Mouse (Mus musculus): Measurements from ENCODE around the gene Adgre1. TPM values are rescaled to one million over a fixed set of nuclear protein-coding genes. Genes with fewer than 3 reads are reported as not detected.
A peak's percentile ranks its signal among the peaks of the same experiment; 100 is the strongest.
"Not testable (repeated sequence)": the region's sequence is repeated elsewhere in the genome, so short reads cannot be mapped to it uniquely, and the experiment has no call there.

The Adgre1 gene
- polyA plus RNA-seq, 1 experiment: not detected

DNA sequence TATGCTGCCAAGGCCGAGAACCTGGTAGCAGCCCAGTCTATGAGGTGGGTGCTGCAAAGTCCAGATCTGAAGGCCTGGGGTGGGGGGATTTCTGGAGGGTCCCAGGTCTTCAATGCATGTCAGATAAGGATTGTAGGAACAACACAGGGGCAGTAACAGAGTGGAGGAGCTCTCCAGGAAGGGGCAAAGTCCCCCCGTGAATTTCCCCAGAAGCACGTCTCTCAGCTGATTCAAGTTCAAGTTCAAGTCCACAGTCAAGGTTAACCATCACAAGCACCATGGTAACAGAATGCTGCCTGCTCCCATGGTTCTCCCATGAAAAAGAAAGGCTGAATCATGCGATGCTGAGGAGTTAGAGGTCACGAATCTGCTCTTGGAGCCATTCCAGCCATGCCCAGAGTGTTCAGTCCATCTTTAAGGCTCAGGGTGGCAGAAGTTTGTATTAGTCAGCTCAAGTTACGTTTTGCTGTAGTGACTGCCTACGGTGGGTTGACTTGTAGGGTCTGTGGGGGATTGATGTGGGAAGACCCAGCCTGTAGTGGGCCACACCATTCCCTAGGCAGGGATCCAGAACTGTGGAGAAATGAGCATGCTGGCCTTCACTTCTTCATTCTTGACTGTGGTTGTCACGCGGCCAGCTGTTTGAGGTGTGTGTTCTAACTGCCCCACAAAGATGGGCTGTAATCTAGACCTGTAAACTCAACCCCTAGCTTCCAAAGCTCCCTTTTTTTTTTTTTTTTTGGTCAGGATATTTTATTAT, 24.3 kb upstream of the Adgre1 start:
- Histone ChIP-seq H3K27me3 (ENCODE audit: control insufficient read depth, insufficient read depth, insufficient read length) (no peaks in the 10 kb centered on the region), H3K79me3 (ENCODE audit: low read depth) (no peaks in the 10 kb centered on the region), H3ac (ENCODE audit: control insufficient read depth, insufficient read length, low read depth) (no peak overlapping the region), H3K36me3 (ENCODE audit: control insufficient read depth, insufficient read depth) (no peaks in the 10 kb centered on the region), H3K4me3 (ENCODE audit: insufficient read depth, poor library complexity, severe bottlenecking) (no peak overlapping the region), H3K79me2 (ENCODE audit: control insufficient read depth, insufficient read depth) (no peaks in the 10 kb centered on the region)
- no peak for TF ChIP-seq MYOD1 (IDR thresholded peaks at IDR 0.05; ENCODE audit: control insufficient read depth, insufficient read length, low read depth)
- no peak for TF ChIP-seq USF1 (IDR thresholded peaks at IDR 0.05; ENCODE audit: low read depth)
- no peak for TF ChIP-seq MAX (IDR thresholded peaks at IDR 0.05)
- no peak for TF ChIP-seq MYOG (IDR thresholded peaks at IDR 0.05; ENCODE audit: control insufficient read depth, extremely low read depth, insufficient read length)
- TF ChIP-seq FOSL1 (IDR thresholded peaks at IDR 0.05; ENCODE audit: insufficient read depth, low read length, poor library complexity, severe bottlenecking): no peak
- no peak for TF ChIP-seq CEBPB (IDR thresholded peaks at IDR 0.05; ENCODE audit: low read depth)

DNA sequence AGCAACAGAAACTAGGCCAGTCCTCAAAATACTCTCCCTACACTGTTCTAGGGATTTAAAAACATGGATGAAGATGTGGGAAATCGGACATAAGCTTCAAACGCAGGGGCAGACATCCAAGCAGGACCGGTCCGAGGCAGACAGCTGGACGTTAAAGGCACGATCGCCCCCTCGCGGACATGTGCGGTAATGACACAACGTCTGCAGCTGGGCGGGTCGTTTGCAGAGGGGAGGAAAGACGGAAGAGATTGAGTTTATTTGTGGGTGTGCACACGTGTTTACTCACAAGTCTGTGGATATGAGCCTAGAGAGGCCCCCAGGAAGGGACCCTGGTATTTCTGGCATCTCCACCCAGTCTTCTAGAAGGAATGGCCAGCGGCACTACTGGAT, 23.7 kb upstream of the Adgre1 start:
- no peaks in the 10 kb centered on the region for H3K79me2 ChIP-seq (ENCODE audit: control insufficient read depth, insufficient read depth)
- no peaks in the 10 kb centered on the region for H3K79me3 ChIP-seq (ENCODE audit: low read depth)
- no peak overlapping the region for H3K4me3 ChIP-seq (ENCODE audit: insufficient read depth, poor library complexity, severe bottlenecking)
- TF ChIP-seq MAX (IDR thresholded peaks at IDR 0.05) (no peak), MYOG (IDR thresholded peaks at IDR 0.05; ENCODE audit: control insufficient read depth, extremely low read depth, insufficient read length) (no peak), CTCF (IDR thresholded peaks at IDR 0.05; ENCODE audit: control insufficient read depth, insufficient read depth, insufficient read length) (peak; percentile 95)
- no peaks in the 10 kb centered on the region for H3K36me3 ChIP-seq (ENCODE audit: control insufficient read depth, insufficient read depth)
- no peak overlapping the region for H3ac ChIP-seq (ENCODE audit: control insufficient read depth, insufficient read length, low read depth)
- H3K27me3 ChIP-seq (ENCODE audit: control insufficient read depth, insufficient read depth, insufficient read length): no peaks in the 10 kb centered on the region

DNA sequence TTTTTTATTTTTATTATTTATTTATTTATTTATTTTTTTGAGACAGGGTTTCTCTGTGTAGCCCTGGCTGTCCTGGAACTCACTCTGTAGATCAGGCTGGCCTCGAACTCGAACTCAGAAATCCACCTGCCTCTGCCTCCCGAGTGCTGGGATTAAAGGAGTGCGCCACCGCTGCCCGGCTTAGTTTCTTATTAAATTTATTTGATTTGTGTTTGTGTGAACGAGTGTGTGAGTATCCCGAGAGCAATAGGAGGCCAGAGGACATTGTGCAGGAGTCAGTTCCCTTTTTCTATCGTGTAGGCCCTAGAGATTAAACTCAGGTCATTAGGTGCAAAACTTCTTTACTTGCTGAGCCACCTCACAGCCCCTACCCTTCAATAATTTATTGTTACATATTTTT, 23.3 kb upstream of the Adgre1 start:
- H3K4me3 ChIP-seq (ENCODE audit: insufficient read depth, poor library complexity, severe bottlenecking); H3K27me3 ChIP-seq (ENCODE audit: control insufficient read depth, insufficient read depth, insufficient read length); H3K79me2 ChIP-seq (ENCODE audit: control insufficient read depth, insufficient read depth); H3K36me3 ChIP-seq (ENCODE audit: control insufficient read depth, insufficient read depth); H3ac ChIP-seq (ENCODE audit: control insufficient read depth, insufficient read length, low read depth); H3K79me3 ChIP-seq (ENCODE audit: low read depth): not testable (repeated sequence)

DNA sequence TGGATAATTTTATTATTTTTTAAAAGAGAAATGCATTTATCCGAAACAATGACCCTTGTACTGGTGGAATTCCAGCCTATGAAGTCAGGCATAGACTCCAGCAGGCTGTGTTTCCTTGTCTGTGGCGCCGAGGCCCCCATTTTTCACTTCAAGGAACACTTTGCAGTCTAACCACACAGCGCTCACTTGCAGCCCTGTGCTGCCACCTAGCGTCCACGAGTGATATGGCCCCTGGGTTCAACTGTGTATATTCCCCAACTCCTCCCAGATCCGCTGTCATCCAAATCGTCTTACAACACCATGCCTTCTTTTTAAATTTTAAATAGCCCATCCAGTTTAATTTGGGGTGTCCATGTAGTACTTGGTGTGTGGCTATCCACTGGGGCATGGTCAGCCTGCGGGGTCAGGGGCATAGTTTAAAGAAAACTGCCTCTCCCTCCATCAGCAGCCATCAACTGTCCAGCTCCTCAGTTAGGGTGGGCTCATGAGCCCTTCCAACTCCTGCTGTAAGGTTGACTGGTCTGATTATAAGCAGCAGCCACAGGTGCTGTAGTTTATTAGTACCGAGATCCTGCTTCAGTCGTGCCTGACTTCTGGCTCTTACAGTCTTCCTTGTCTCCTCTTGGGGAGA, 22.7 kb upstream of the Adgre1 start:
- TF ChIP-seq MYOD1 (IDR thresholded peaks at IDR 0.05; ENCODE audit: control insufficient read depth, insufficient read length, low read depth) (no peak), CTCF (IDR thresholded peaks at IDR 0.05; ENCODE audit: control insufficient read depth, insufficient read depth, insufficient read length) (peak; percentile 92)
- Histone ChIP-seq H3K79me3 (ENCODE audit: low read depth) (no peaks in the 10 kb centered on the region), H3ac (ENCODE audit: control insufficient read depth, insufficient read length, low read depth) (no peak overlapping the region), H3K4me3 (ENCODE audit: insufficient read depth, poor library complexity, severe bottlenecking) (no peak overlapping the region), H3K79me2 (ENCODE audit: control insufficient read depth, insufficient read depth) (no peaks in the 10 kb centered on the region), H3K36me3 (ENCODE audit: control insufficient read depth, insufficient read depth) (no peaks in the 10 kb centered on the region), H3K27me3 (ENCODE audit: control insufficient read depth, insufficient read depth, insufficient read length) (no peaks in the 10 kb centered on the region)

DNA sequence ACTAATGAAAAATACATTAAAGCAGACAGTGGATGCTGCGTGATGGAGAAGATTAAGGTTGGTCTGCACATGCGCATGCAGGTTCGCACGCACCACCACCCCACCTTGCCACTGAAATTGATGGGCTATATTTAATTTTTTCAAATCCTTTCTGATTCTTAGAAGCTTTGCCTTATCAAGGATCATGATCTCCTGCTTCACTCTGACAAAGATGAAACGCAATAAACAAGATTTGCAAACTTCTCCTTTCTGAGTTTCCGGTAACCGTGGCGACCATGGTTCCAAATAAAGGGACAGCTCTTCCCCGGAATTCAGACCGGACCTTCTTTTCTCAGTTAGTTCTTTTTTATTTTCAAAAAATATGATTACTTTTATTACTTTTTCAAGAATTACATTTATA, 20.5 kb upstream of the Adgre1 start:
- H3K79me2 ChIP-seq (ENCODE audit: control insufficient read depth, insufficient read depth): no peaks in the 10 kb centered on the region
- no peak for TF ChIP-seq CTCF (IDR thresholded peaks at IDR 0.05; ENCODE audit: control insufficient read depth, insufficient read depth, insufficient read length)
- no peak for TF ChIP-seq CEBPB (IDR thresholded peaks at IDR 0.05; ENCODE audit: low read depth)
- no peak for TF ChIP-seq USF1 (IDR thresholded peaks at IDR 0.05; ENCODE audit: low read depth)
- no peak for TF ChIP-seq MYOG (IDR thresholded peaks at IDR 0.05; ENCODE audit: control insufficient read depth, extremely low read depth, insufficient read length)
- TF ChIP-seq MAX (IDR thresholded peaks at IDR 0.05): no peak
- TF ChIP-seq MYOD1 (IDR thresholded peaks at IDR 0.05; ENCODE audit: control insufficient read depth, insufficient read length, low read depth): no peak
- no peak for TF ChIP-seq FOSL1 (IDR thresholded peaks at IDR 0.05; ENCODE audit: insufficient read depth, low read length, poor library complexity, severe bottlenecking)
- H3K36me3 ChIP-seq (ENCODE audit: control insufficient read depth, insufficient read depth): no peaks in the 10 kb centered on the region

GRCm38 (mm10) chr17:57339298-57339697, 19.2 kb upstream of the Adgre1 start:
- no peak for TF ChIP-seq CEBPB (IDR thresholded peaks at IDR 0.05; ENCODE audit: low read depth)
- no peak for TF ChIP-seq CTCF (IDR thresholded peaks at IDR 0.05; ENCODE audit: control insufficient read depth, insufficient read depth, insufficient read length)
- no peak for TF ChIP-seq USF1 (IDR thresholded peaks at IDR 0.05; ENCODE audit: low read depth)
- TF ChIP-seq MAX (IDR thresholded peaks at IDR 0.05): no peak
- no peak for TF ChIP-seq MYOD1 (IDR thresholded peaks at IDR 0.05; ENCODE audit: control insufficient read depth, insufficient read length, low read depth)
- no peak for TF ChIP-seq FOSL1 (IDR thresholded peaks at IDR 0.05; ENCODE audit: insufficient read depth, low read length, poor library complexity, severe bottlenecking)
- TF ChIP-seq MYOG (IDR thresholded peaks at IDR 0.05; ENCODE audit: control insufficient read depth, extremely low read depth, insufficient read length): no peak
- Histone ChIP-seq H3K4me3 (ENCODE audit: insufficient read depth, poor library complexity, severe bottlenecking) (no peak overlapping the region), H3K79me3 (ENCODE audit: low read depth) (no peaks in the 10 kb centered on the region), H3ac (ENCODE audit: control insufficient read depth, insufficient read length, low read depth) (no peak overlapping the region), H3K79me2 (ENCODE audit: control insufficient read depth, insufficient read depth) (no peaks in the 10 kb centered on the region), H3K36me3 (ENCODE audit: control insufficient read depth, insufficient read depth) (no peaks in the 10 kb centered on the region), H3K27me3 (ENCODE audit: control insufficient read depth, insufficient read depth, insufficient read length) (no peaks in the 10 kb centered on the region)

More for the DNA sequence above, 20.5 kb upstream of the Adgre1 start:
- no peak overlapping the region for H3K4me3 ChIP-seq (ENCODE audit: insufficient read depth, poor library complexity, severe bottlenecking)
- no peaks in the 10 kb centered on the region for H3K79me3 ChIP-seq (ENCODE audit: low read depth)
- no peak overlapping the region for H3ac ChIP-seq (ENCODE audit: control insufficient read depth, insufficient read length, low read depth)
- no peaks in the 10 kb centered on the region for H3K27me3 ChIP-seq (ENCODE audit: control insufficient read depth, insufficient read depth, insufficient read length)
